Mouse (Mus musculus) hindbrain, embryonic 15.5 days (tissue): ENCODE data around the gene Enpp1. TPM values are rescaled to one million over a fixed set of nuclear protein-coding genes. Genes with fewer than 3 reads are reported as not detected.
A peak's percentile ranks its signal among the peaks of the same experiment; 100 is the strongest.

Experiments used
- ATAC-seq: fragments of 200-750 bp; cut with Nextera tagmentation; 2 replicates; pipeline ENCODE4 v1.8.0; 2017; ENCODE audit warnings: low read depth, moderate number of reproducible peaks, moderate TSS enrichment; ENCODE audit not compliant: low FRiP score
- H3K27ac ChIP-seq: fragments of 300-500 bp; sonication (generic); replicated peaks from 2 replicates; pipeline ENCODE4 v1.5.1; 2015; ENCODE audit warnings: mild to moderate bottlenecking, inconsistent platforms
- H3K27me3 ChIP-seq: fragments of 300-500 bp; sonication (generic); 2 replicates; pipeline ENCODE4 v1.6.1; 2015; ENCODE audit warnings: control low read depth, inconsistent platforms
- H3K36me3 ChIP-seq: fragments of 300-500 bp; sonication (generic); 2 replicates; pipeline ENCODE4 v1.6.1; 2015; ENCODE audit warnings: control low read depth, inconsistent platforms
- H3K4me1 ChIP-seq: fragments of 300-500 bp; sonication (generic); replicated peaks from 2 replicates; pipeline ENCODE4 v1.6.1; 2015; ENCODE audit warnings: control low read depth, inconsistent platforms
- H3K4me2 ChIP-seq: fragments of 300-500 bp; sonication (generic); 2 replicates; pipeline ENCODE4 v1.6.1; 2015; ENCODE audit warnings: moderate library complexity, mild to moderate bottlenecking, inconsistent platforms
- H3K4me3 ChIP-seq: fragments of 300-500 bp; sonication (generic); 2 replicates; pipeline ENCODE4 v1.5.1; 2015; ENCODE audit warnings: mild to moderate bottlenecking, inconsistent platforms
- H3K9ac ChIP-seq: fragments of 300-500 bp; sonication (generic); 2 replicates; pipeline ENCODE4 v1.6.1; 2015; ENCODE audit warnings: inconsistent platforms
- H3K9me3 ChIP-seq: fragments of 300-500 bp; sonication (generic); 2 replicates; pipeline ENCODE4 v1.6.1; 2016; ENCODE audit warnings: control low read depth, inconsistent platforms
- WGBS: fragments of 180-500 bp; shearing (Covaris S2); methylation state at CpG from one replicate; pipeline ENCODE4 v1.1.7; 2015; 5-methylcytosine and 5-hydroxymethylcytosine counted together
- polyA plus RNA-seq: library from polyadenylated mRNA; unstranded; fragments of >200 nt; fragmentation: Nextera tagmentation; extraction: Ambion mirVana; gene quantifications from 2 replicates; pipeline ENCODE4 v1.2.1, GENCODE M21; 2015

Gene Enpp1
- polyA plus RNA-seq, 1 experiment from 2014 or later, result 4.1 TPM

- H3K9me3 ChIP-seq, result no peaks in the 10 kb centered on the region
- H3K4me2 ChIP-seq, result no peak overlapping the region
- H3K4me3 ChIP-seq, result no peak overlapping the region
- peaks cover 15% of the 10 kb centered on the region for H3K4me1 ChIP-seq
- no peaks in the 10 kb centered on the region for H3K36me3 ChIP-seq
- no peak overlapping the region for H3K9ac ChIP-seq
- no peaks in the 10 kb centered on the region for H3K27me3 ChIP-seq
- 69% methylated on average over 5 of the region's 5 CpGs for WGBS
- no peak for ATAC-seq
- H3K27ac ChIP-seq, result no peak overlapping the region
Measured at GRCm38 (mm10) chr10:24599802-24600201, 112.2 kb downstream of the Enpp1 start.

GRCm38 (mm10) chr10:24598693-24599092 is 113.3 kb downstream of the Enpp1 start:
- Histone ChIP-seq H3K9me3 (no peaks in the 10 kb centered on the region), H3K4me1 (peaks cover 18% of the 10 kb centered on the region), H3K27ac (no peak overlapping the region), H3K9ac (no peak overlapping the region), H3K4me2 (no peak overlapping the region), H3K36me3 (no peaks in the 10 kb centered on the region), H3K27me3 (no peaks in the 10 kb centered on the region), H3K4me3 (no peak overlapping the region)
- 85% methylated on average over 6 of the region's 6 CpGs for WGBS
- ATAC-seq, result no peak

- WGBS, result 80% methylated on average over 4 of the region's 4 CpGs
- H3K4me2 ChIP-seq, result no peak overlapping the region
- H3K36me3 ChIP-seq, result no peaks in the 10 kb centered on the region
- no peak overlapping the region for H3K9ac ChIP-seq
- no peak for ATAC-seq
- peaks cover 18% of the 10 kb centered on the region for H3K4me1 ChIP-seq
- no peak overlapping the region for H3K27ac ChIP-seq
- no peak overlapping the region for H3K4me3 ChIP-seq
- H3K27me3 ChIP-seq, result no peaks in the 10 kb centered on the region
- no peaks in the 10 kb centered on the region for H3K9me3 ChIP-seq
Measured at GRCm38 (mm10) chr10:24597789-24598188, 114.2 kb downstream of the Enpp1 start.

GRCm38 (mm10) chr10:24596869-24597339 is 115.1 kb downstream of the Enpp1 start:
- Histone ChIP-seq H3K4me3 (no peak overlapping the region), H3K9me3 (no peaks in the 10 kb centered on the region), H3K27me3 (no peaks in the 10 kb centered on the region), H3K4me2 (peak overlapping the region; percentile 81; the same call in 1 of the 2 replicates), H3K27ac (no peak overlapping the region), H3K9ac (no peak overlapping the region), H3K4me1 (peaks cover 18% of the 10 kb centered on the region), H3K36me3 (no peaks in the 10 kb centered on the region)
- 57% methylated on average over 7 of the region's 7 CpGs for WGBS
- ATAC-seq, result no peak

- peak overlapping the region; percentile 68 for H3K27ac ChIP-seq
- peak overlapping the region; percentile 71 for H3K9ac ChIP-seq
- H3K27me3 ChIP-seq, result no peaks in the 10 kb centered on the region
- 11% methylated on average over 31 of the region's 31 CpGs for WGBS
- peak overlapping the region; percentile 81 for H3K4me2 ChIP-seq
- no peaks in the 10 kb centered on the region for H3K36me3 ChIP-seq
- H3K9me3 ChIP-seq, result no peaks in the 10 kb centered on the region
- peak; percentile 42; the same call in 1 of the 2 replicates for ATAC-seq
- H3K4me1 ChIP-seq, result peaks cover 18% of the 10 kb centered on the region
- peak overlapping the region; percentile 65 for H3K4me3 ChIP-seq
Measured at GRCm38 (mm10) chr10:24596003-24596868, 115.7 kb downstream of the Enpp1 start.

- Histone ChIP-seq H3K27ac (peak within 1 kb of the TSS; percentile 68), H3K9me3 (no peaks in the 10 kb centered on the region), H3K4me3 (peak within 1 kb of the TSS; percentile 65), H3K27me3 (no peaks in the 10 kb centered on the region), H3K4me2 (peak within 1 kb of the TSS; percentile 81), H3K36me3 (no peaks in the 10 kb centered on the region), H3K9ac (peak within 1 kb of the TSS; percentile 71), H3K4me1 (peaks cover 18% of the 10 kb centered on the region)
- WGBS, result under 1% methylated on average over 53 of the region's 53 CpGs
- ATAC-seq, result peak; percentile 93
Measured at GRCm38 (mm10) chr10:24595250-24596002, 116.5 kb downstream of the Enpp1 start, which contains the start of gene Ccn2. Ccn2 (plus strand) TSS chr10:24595442.

GRCm38 (mm10) chr10:24593556-24593955 is 118.4 kb downstream of the Enpp1 start:
- no peak for ATAC-seq
- Histone ChIP-seq H3K27me3 (no peaks in the 10 kb centered on the region), H3K4me3 (no peak overlapping the region), H3K4me1 (peaks cover 18% of the 10 kb centered on the region), H3K27ac (no peak overlapping the region), H3K9me3 (no peaks in the 10 kb centered on the region), H3K4me2 (no peak overlapping the region), H3K36me3 (no peaks in the 10 kb centered on the region), H3K9ac (no peak overlapping the region)
- WGBS, result 90% methylated on average over 4 of the region's 4 CpGs

GRCm38 (mm10) chr10:24592969-24593368 is 119.0 kb downstream of the Enpp1 start:
- Histone ChIP-seq H3K4me2 (no peak overlapping the region), H3K36me3 (no peaks in the 10 kb centered on the region), H3K27ac (no peak overlapping the region), H3K27me3 (no peaks in the 10 kb centered on the region), H3K4me1 (peaks cover 18% of the 10 kb centered on the region), H3K9ac (no peak overlapping the region), H3K4me3 (no peak overlapping the region), H3K9me3 (no peaks in the 10 kb centered on the region)
- 84% methylated on average over 7 of the region's 7 CpGs for WGBS
- no peak for ATAC-seq

GRCm38 (mm10) chr10:24592318-24592717 is 119.6 kb downstream of the Enpp1 start:
- Histone ChIP-seq H3K27ac (no peak overlapping the region), H3K9me3 (no peaks in the 10 kb centered on the region), H3K36me3 (no peaks in the 10 kb centered on the region), H3K4me3 (no peak overlapping the region), H3K4me2 (no peak overlapping the region), H3K27me3 (no peaks in the 10 kb centered on the region), H3K4me1 (peaks cover 18% of the 10 kb centered on the region), H3K9ac (no peak overlapping the region)
- 80% methylated on average over 2 of the region's 2 CpGs for WGBS
- ATAC-seq, result no peak

- no peak overlapping the region for H3K4me2 ChIP-seq
- no peaks in the 10 kb centered on the region for H3K36me3 ChIP-seq
- ATAC-seq, result no peak
- H3K9me3 ChIP-seq, result no peaks in the 10 kb centered on the region
- H3K9ac ChIP-seq, result no peak overlapping the region
- WGBS, result 70% methylated on average over 5 of the region's 5 CpGs
- peaks cover 18% of the 10 kb centered on the region for H3K4me1 ChIP-seq
- no peaks in the 10 kb centered on the region for H3K27me3 ChIP-seq
- no peak overlapping the region for H3K27ac ChIP-seq
- H3K4me3 ChIP-seq, result no peak overlapping the region
Measured at GRCm38 (mm10) chr10:24591741-24592140, 120.2 kb downstream of the Enpp1 start.

- no peaks in the 10 kb centered on the region for H3K36me3 ChIP-seq
- 12% methylated on average over 4 of the region's 4 CpGs for WGBS
- no peak for ATAC-seq
- peaks cover 15% of the 10 kb centered on the region for H3K4me1 ChIP-seq
- no peak overlapping the region for H3K4me3 ChIP-seq
- no peak overlapping the region for H3K4me2 ChIP-seq
- H3K27ac ChIP-seq, result no peak overlapping the region
- no peak overlapping the region for H3K9ac ChIP-seq
- H3K9me3 ChIP-seq, result no peaks in the 10 kb centered on the region
- H3K27me3 ChIP-seq, result no peaks in the 10 kb centered on the region
Measured at GRCm38 (mm10) chr10:24591136-24591535, 120.8 kb downstream of the Enpp1 start.

- Histone ChIP-seq H3K36me3 (no peaks in the 10 kb centered on the region), H3K4me3 (no peak overlapping the region), H3K9me3 (no peaks in the 10 kb centered on the region), H3K4me2 (no peak overlapping the region), H3K27ac (no peak overlapping the region), H3K27me3 (no peaks in the 10 kb centered on the region), H3K9ac (no peak overlapping the region), H3K4me1 (peaks cover 10% of the 10 kb centered on the region; the same call in 1 of the 2 replicates)
- WGBS, result 34% methylated on average over 4 of the region's 4 CpGs
- ATAC-seq, result no peak
Measured at GRCm38 (mm10) chr10:24590546-24590945, 121.4 kb downstream of the Enpp1 start.
